Mouse (Mus musculus): ENCODE measurements around the gene Pbrm1.

The Pbrm1 gene

DNA sequence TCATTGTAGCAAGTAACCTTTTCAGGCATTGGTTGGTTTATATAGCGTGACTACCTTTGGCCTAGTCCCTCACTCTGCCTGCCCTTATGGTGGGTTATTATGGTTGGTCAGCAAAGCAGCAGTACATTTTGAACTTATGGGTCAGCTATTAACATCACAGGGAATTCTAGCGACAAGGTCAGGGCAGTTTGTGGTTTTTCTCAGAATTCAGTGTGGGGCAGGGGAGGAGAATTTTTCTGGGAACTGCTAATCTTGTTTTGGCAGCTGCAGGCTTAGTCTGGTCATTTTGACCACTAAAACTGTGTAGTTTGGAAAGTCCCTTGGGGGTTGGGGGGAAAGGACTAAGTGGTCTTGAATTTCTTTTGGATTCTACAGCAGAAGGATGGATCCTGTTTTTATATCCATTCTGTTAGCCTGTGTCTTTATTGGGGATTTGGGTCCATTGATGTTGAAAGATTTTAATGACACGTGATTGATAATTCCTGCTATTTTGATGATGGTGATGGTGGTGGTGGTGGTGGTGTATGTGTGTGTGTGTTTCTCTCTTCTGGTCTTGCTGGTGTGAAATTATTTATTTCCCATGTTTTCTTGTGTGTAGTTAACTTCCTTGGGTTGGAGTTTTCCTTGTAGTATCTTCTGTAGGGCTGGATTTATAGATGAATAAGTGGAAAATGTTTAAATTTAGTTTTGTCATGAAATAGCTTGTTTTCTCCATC, 60.5 kb downstream of the Pbrm1 start:
- no peak for DNase-seq

GRCm38 (mm10) chr14:31081147-31081546, 62.2 kb downstream of the Pbrm1 start:
- no peak for DNase-seq

DNA sequence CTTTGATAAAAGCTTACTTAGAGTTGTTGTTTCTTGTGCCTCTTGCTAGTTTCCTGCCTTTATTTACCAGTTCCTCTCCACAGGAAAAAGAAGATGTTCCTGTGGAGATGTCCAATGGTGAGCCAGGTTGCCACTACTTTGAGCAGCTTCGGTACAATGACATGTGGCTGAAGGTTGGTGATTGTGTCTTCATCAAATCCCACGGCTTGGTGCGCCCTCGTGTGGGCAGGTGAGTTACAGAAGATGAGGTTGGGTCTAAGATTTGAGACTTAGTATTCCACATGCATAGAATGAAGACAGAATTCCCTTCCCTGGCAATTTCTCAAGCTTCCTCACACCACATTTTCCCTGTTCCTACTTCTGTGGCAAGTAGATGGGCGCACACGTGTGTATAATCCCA, 68.5 kb downstream of the Pbrm1 start:
- peak; percentile 9 to 21 for DNase-seq

DNA sequence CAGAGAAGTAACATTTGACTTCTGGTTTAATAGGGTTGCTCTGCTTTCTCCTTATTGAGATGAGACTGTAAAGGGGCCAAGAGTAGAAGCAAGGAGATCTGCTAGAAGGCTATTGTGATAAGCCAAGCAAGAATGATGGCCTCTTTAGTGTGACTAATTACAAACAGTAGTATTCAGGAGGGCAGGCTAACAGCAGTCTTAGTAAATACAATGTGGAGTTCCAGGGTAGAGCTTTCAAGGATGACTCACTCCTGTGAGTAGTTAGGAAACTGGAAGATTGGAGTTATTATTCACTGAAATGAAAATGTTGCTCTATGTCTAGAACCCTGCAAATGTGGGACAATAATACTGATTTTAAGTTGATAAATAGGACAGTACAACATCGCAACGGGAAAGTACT, 69.6 kb downstream of the Pbrm1 start:
- DNase-seq, result no peak

DNA sequence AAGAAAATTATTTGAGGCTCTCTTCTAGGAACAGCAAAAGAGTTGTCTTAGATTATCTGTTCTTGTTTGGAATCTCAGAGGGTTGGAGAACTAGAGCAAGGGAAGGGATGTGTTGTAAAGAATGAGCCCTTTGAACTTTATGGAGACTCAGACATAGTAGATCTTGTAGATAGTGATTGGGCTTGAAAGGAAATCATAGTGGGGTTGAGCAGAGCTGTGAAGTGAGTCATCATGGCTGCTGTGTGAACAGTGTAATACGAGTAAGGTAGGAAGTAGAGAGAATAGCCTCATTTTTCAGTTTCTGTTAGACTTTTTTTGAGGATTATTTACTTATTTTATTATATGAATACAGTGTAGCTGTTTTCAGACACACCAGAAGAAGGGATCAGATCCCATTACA, 71.0 kb downstream of the Pbrm1 start:
- DNase-seq, result no peak

DNA sequence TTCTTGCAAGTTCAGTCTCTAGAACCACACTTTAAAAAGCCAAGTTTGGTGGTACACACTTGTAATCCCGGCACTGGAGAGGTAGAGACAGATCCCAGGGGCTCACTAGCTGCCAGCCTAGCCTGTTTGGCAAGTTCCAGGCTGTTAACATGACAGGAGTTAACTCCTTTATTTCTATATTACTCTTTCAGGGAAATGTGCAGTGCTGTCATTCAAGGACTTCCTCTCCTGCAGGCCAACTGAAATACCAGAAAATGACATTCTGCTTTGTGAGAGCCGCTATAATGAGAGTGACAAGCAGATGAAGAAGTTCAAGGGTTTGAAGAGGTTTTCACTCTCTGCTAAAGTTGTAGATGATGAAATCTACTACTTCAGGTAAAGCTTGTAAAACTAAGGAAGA, 86.2 kb downstream of the Pbrm1 start:
- peak in 1 of 2 experiments; percentile 48 for DNase-seq

- no peak for DNase-seq
These were observed 91.7 kb downstream of the Pbrm1 start for GRCm38 (mm10) chr14:31110613-31111012.

DNA sequence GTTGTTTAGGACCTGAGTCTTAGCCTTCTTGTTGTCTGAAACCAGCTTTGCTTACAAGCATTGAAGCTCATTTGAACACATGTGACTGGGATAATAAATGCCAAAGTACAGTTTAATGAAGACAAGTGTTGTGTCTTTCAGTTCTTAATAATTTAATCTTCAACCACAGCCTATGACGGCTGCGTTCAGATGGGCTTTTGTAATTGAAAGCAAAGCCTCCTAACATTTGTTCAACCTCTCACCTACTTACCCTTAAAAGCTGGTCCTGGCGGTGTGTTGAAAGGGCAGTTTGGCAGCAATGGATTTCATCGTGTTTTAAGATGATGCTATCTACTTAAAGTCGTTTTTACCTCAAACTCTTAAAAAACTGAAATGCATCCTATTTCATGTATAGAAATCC, 93.2 kb downstream of the Pbrm1 start:
- no peak for DNase-seq

DNA sequence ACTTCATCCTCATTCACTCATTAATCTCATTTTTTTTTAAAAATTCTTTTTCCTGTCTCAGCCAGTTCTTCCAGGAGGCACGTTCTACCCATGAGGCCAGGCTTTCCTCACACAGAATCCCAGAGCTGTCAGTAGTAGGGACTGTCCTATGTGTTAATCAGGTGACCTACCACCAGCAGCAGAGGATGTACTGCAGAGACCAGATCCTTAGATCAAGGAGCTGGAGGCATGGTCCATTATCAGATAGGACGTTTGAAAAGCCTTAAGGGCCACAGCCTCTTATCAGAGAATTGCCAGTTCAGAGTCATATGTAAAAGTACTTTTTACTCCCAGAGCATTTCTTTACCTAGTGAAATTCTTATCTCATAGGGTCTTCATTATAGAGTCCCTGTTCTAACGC, 95.1 kb downstream of the Pbrm1 start:
- no peak for DNase-seq

GRCm38 (mm10) chr14:31115522-31115921, 96.6 kb downstream of the Pbrm1 start:
- no peak for DNase-seq

GRCm38 (mm10) chr14:31125106-31126075, 106.5 kb downstream of the Pbrm1 start:
- DNase-seq, result no peak

DNA sequence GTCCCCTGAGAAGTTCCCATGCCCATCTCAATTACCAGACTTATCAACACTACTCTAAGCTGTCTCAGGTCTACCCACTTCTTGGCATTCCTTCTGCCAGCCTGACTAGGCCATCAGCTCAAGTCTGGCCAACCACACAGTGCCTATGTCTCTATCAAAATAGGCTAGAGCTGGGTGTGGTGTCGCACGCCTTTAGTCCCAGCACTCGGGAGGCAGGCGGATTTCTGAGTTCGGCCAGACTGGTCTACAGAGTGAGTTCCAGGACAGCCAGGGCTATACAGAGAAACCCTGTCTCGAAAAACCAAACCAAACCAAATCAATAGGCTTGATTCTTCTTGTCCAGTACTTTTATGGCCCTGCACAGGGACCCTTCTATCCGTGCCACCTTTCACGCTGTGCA, 107.9 kb downstream of the Pbrm1 start:
- DNase-seq, result no peak

DNA sequence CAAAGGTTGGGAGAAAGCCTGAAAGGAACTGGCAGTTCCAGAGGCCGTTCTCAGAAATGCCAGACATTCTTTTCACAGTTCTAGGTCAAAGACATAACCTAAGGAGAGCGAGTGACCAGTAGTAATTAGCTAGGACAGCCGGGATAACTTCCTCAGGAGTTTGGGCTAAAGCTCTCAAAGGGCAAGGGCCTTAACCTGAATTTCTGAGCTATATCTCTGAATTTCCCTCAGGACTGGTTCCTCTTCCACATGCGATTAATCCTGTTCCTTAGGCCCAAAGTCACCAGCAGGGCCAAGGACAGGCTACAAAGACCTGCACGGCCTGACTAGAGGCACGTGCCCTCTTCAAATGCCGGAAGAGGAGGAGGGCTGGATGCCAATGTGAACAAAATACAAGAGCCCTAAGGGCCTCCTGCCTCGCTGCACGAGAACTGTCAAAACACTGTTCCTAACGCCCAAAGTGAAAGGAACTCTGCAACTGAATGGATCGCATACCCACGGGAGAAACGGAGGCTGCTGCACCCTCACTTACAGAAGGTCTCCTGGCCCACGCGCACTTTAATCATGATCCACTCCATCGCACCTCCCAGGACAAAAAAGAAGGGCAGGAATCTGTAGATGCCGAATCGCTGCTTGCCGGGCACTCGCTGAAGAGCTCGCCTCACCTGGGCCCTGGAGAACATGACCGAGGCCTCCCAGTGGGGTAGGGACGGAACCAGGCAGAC, 109.3 kb downstream of the Pbrm1 start:
- DNase-seq, result peak; percentile 87 to 88

DNA sequence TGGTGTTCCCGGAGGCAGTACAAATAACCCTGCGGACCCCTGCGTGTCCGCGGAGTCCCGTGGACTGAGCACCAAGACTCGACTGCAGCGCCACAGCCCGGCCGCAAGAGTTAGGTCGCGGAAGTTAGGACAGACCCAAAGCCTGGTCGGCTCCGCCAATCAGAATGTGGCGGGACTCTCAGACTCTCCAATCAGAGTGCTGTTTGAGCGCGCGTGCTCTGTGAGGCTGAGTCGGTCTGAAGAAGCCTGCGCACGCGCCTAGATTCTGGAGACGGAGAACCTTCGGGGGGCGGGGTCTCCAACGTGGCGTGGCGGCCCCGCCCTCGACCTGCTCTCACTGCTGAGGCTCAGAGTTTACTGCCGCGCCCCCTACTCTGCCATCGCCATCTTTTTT, 109.9 kb downstream of the Pbrm1 start, which contains the start of gene Smim4:
TSS of gene Smim4 (minus strand) at position 131 of the 394 bp plus-strand sequence.
- peak; percentile 98 to 99 for DNase-seq

GRCm38 (mm10) chr14:31129326-31130235, 110.6 kb downstream of the Pbrm1 start:
- no peak for DNase-seq

DNA sequence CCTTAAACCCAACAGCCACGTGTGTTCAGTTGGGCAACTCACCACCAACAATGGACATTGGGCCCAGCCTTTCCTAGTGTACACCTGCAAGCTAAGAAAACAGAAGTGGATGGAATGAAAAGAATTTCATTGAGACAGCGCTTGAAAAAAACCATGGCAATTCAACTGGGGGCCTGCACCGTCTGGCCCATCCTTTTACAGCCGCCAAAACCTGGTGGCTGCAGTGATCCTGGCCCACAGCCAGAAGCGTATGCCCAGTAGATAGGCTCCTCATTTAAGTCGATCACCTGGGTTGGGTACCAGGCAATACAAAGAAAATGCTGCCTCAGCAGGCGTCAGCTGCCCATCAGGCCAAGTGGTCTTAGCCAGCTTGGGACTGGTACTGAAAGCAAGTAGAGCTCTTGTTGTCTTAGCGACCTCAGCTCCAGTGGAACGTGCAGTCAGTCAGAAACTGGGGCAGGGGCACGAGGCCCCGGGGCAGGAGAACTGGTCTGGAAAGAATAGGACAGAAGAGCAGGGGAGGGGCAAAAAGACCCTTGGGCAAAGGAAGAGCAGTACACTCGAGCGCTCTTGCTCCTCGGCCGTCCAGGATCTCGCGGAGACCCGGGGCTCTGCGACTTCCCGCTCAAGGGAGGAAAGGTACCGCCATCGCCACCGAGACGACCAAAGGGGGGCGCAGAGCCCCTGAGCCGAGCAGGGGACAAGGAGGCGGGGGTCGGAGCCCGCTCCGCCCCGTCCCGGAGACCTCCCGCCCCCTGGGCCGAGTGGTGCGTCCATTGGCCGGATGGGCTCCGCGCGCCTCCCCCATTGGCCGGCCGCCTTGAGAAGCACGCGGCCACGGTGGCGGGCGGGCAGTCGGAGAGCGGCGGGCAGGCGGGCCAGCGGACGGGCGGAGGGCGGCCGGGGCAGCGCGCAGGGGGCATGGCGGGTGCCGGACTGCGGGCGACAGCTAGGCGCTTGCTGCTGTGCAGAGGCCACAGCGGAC, 111.6 kb downstream of the Pbrm1 start, which contains the start of gene Nt5dc2:
TSS of gene Nt5dc2 (plus strand) at position 818 of the 985 bp plus-strand sequence.
- peak; percentile 86 to 90 for DNase-seq

GRCm38 (mm10) chr14:31131272-31131821, 112.4 kb downstream of the Pbrm1 start:
- no peak for DNase-seq

DNA sequence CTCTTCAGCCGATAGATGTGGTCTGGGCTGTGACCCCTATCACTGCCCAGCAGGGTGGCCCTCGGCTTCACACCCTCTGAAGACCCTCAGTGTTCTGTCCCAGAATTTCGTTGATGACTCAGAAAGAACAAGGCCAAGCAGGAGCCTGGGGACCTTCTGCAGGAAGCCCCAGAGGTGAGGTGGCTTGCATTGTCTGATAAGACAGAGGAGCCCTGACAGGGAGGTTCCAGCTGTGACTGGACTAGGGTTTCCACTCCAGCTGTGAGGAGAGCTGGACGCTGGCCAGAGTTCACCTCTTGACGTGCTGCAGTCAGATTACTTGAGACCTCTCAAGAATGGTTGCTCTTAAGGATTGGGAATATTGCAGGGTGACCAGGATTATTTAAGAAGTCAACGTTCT, 113.1 kb downstream of the Pbrm1 start:
- peak; percentile 71 to 78 for DNase-seq

DNA sequence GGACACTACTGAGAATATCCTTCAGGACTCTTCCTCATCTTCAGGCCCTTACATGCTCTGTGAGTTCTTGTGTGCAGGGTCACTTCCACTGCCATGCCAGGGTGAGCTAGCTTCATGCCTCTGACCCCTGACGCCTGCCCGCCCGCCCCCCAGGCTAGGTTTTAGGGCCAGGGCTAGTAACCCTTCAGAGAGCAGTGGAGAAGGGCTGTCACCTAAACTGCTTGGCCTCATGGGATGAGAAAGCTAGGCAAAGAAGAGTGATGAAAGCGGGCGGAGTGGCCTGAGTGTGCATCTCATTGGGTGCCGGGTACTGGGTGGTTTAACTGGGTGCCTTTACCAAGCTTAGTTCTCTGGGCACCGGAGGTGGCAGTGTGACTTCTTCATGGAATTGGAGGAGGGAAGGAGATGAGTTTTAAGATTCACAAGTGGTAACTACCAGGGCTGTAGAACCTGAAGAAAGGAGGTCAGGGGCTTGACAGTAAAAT, 113.6 kb downstream of the Pbrm1 start:
- peak in 1 of 2 experiments; percentile 2 for DNase-seq

DNA sequence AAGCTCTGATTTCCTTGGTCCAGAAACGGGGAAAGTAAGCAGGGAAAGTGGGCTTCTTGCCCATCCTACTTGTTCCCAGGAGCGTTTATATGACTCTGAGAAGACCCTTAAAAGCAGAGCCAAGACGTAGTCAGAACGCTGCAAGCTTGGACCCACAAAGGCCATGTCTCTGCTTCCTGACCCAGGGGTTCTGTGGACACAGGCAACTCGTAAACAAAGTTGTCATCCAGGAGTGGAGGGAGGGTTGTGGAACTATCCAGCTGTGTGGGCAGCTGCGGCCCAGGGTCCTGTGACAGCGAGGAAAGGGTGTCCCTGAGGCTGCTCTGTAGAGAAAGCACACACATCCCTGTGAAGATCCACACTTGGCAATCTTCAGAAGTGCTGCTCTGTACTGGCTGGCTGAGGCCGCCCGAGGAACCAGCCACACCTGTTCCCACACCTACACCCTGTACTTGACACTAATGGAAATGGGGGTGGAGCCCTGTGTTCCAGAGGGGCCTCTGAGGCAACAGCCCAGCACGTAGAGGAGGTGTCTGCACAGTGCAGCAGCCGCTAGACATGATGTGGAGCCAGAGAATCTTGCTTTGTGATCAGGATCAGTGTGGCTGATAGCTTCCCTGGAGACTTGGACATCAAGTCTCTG, 114.2 kb downstream of the Pbrm1 start:
- peak; percentile 72 to 84 for DNase-seq

Measured in lung, adult 18-20 months (tissue).